Mouse (Mus musculus) cerebellum, adult 11 months (tissue): ENCODE results near the gene Arid1a.
"Not testable (repeated sequence)": the region's sequence is repeated elsewhere in the genome, so short reads cannot be mapped to it uniquely, and the experiment has no call there.

Experiments used
- DNase-seq: peaks from one replicate; pipeline ENCODE4 v3.0.0; 2022

Arid1a gene

DNA sequence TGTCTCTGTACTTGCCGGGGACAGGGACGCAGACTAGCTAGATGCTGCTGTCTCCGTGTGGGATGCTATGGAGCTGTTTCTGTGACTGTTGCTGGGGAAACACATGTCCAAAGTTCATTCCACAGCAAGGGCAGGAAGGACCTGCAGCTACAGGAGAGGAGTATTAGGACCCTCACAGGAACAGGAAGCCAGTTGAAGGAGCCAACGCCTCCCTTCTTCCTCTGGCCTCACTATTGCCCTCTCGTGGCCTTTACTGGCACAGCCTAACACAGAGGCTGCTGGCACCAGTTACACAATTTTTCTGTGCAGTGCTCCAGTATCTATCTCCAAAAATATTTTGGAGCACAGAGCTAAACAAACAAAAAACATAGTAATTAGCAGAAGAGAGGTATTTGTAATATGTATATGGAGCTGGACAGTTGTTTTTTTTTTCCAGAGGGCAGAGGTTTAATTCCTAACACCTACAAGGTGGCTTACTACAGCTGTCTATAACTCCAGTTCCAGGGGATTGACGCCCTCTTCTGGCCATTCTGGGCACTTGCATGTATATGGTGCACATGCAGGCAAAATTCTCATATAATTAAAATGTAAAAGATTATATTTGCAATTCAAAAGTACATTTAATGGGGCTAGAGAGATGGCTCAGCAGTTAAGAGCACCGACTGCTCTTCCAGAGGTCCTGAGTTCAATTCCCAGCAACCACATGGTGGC, 106.4 kb downstream of the Arid1a start, which contains the start of gene Zdhhc18:
Gene Zdhhc18, minus strand, starts transcription at position 166 of the 711 bp plus-strand sequence.
- peak; percentile 62 for DNase-seq

DNA sequence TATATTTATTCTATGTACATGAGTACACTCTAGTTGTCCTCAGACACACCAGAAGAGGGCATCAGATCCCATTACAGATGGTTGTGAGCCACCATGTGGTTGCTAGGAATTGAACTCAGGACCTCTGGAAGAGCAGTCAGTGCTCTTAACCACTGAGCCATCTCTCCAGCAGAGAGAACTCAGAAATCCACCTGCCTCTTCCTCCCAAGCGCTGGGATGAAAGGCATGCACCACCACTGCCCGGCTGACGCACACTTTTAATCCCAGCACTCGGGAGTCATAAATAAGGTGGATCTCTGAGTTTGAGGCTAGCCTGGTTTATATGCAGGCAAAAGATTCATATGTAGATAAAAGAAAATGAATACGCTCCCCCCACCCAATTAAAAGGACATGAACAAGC, 107.1 kb downstream of the Arid1a start:
- not testable (repeated sequence) for DNase-seq

DNA sequence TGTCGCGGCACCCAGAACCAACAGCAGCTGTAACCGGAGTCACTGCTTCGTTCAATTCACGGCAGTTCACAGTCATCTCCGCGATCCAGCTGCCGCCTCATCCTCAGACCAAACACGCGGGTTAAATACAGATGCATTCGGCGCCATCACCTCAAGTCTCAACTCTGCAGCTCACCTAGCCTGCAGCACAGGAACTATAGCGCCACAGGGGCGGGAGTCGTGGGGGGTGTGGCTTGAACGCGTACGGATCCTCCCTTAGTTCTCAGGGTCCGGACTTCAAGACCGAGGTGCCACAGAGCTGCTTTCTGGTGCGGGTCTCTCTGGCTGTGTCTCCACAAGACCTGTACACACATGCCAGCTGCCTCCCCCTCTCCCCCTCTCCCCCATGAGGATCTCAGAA, 110.9 kb downstream of the Arid1a start:
- no peak for DNase-seq

DNA sequence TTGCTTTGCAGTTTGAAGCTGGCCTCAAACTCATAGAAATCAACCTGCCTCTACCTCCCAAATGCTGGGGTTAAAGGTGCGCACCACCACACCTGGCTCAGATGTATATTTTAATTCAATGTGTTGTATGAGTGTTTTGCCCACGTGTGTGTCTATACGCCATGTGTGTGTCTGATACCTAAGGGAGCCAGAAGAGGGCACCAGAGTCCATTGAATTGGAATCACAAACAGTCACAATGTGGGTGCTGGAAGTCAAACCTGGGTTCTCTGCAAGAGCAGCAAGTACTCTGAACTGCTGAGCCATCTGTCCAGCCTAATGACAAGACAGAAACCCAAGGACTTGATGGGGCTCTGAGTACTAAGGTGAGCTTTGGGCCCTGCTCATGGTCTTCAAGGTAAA, 111.4 kb downstream of the Arid1a start:
- no peak for DNase-seq

DNA sequence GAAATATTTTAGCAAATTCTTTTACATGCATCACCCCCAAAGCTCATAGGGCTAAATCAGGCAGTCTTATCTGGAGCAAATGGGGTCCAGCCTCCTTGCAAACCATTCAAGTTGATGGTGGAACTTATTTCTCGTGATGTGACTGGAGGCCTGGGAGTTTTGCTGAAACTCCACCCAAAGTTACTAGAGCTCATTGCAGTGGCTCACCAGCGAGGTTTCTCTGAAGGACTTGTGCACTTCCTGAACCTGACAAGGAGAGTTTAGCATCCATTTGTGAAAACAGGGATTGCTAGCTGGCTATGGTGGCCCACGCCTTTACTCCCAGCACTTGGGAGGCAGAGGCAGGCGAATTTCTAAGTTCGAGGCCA, 122.5 kb downstream of the Arid1a start:
- DNase-seq, result no peak

DNA sequence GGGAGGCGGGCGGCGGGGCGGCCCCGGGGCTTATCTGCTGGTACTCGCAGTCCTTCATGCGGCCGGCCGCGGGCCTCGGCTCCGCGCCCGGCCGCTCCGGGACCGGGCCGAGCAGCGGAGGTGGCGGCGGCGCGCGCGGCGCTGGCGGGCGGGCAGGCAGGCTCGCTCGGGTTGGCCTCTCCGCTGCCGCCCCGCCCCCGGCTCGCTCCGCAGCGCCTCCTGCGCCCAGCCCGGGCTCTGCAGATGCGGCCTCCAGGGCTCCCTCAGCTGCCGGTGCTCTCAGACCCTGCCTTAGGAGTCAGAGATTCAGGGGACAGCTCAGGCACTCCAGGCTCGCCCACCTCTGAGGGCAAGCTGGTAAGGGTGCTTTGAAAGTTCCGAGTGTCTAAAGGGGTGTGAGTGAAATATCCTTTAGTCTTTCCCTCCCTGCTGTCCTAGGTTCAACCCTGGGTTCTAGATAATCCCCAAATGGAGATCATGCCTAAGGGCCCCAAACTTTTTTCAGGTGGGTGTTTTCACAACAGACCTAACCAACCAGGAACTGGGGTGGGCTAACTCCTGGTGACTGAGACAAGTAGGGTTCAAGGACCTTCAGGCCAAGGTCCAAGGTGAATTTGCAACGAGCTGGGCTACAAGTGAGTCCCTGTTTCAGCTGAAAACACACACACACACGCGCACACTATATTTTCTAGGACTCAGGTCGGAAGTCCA, 123.1 kb downstream of the Arid1a start:
- peak; percentile 87 for DNase-seq

DNA sequence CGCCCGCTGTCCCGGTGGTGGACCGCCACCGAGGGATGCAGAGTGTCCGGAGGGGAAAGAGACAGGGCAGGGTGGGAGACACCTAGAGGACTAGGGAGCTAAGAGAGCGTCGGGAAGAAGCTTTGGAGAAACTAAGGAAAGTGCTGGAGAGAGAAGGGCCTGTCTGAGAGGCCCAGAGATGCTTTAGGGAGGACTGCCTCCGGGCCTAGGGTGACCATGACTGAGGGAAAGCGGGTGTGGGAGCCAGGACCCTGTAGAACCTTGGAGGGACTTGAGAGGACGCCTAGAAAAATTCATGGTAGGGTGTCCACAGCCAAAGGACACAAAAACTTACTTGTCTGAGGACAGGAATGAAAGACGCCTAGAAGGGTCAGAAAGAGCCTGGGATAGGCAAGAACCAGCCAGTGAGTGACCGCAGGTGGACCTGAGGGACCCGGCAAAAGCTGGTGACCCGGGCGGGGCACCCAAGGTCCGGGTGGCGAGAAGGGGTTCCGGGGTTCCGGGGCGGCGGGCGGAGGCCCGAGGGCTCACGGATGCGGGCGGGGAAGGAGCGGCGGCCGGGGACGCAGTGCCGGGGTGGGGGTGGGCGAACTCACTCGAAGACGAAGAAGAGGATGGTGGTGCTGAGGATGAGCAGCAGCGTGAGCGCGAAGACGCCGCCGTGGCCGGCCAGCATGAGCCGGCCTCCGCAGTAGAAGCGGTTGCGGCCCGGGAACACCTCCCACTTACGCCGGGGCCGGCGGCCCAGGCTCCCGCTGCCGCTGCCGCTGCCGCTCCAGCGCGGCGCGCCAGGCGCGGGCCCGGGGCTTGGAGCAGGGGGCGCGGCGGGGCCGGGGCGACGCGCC, 123.9 kb downstream of the Arid1a start:
- DNase-seq, result peak; percentile 44

DNA sequence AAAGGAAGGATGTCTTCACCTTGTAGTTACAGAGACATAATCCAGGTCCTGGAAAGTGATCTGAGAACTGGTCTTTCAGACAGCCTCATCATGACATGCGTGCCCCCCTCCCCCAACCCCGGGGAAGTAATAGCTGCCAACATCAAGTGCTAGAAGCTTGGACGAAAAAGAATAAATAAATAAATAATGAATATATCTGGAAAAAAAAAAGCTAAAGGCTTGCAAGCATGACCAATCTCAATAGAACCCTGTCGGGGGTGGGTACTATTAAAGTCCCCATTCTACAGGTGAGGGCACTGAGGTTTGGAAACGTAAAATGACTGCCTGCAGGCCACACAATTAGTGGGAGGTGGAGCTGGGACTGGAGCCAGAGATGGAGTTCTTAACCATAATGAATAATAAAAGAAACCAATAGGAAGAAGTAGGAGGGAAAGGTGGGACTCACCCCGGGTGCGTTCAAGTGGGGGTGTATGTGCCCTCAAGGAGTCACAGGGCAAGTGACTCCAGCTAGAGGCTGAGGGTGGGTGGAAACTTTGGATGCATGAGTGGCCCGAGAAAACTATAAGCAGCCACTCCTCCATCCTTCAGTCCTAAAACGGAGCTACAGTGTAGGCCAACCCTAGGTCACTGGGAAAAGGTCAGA, 124.7 kb downstream of the Arid1a start:
- DNase-seq, result no peak

DNA sequence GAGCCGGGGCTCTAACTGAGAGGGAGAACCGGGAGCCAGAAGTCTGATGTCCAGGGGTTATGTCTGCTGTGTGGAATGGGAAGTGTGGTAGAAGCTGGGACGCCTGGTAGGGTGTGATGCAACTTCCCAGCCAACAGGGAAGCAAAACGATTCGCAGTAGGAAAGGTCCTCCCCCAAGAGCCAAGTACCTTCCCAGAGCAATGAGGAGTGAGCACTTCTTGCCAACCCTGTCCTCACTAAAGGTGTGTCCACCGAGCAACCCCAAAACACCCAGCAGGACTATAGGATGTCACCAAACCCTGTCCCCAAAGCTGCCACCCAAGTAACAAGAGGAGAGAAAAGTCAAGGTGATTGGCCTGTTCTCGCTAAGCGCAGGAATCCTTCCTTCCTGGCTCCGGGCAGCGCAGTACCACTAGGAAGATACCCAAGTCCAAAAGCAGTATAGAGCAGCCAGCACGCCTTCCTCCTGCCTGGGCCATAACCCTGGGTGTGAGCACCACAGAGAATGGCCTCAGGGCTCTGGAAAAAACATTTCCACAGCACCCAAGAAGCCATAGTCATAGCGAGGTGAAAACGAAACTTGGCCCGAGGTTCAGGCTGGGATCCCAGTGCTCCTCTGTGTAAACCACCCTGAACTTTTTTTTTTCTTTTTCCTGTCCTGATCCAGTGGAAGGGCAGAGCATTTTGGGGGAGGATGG, 125.3 kb downstream of the Arid1a start:
- DNase-seq, result no peak

DNA sequence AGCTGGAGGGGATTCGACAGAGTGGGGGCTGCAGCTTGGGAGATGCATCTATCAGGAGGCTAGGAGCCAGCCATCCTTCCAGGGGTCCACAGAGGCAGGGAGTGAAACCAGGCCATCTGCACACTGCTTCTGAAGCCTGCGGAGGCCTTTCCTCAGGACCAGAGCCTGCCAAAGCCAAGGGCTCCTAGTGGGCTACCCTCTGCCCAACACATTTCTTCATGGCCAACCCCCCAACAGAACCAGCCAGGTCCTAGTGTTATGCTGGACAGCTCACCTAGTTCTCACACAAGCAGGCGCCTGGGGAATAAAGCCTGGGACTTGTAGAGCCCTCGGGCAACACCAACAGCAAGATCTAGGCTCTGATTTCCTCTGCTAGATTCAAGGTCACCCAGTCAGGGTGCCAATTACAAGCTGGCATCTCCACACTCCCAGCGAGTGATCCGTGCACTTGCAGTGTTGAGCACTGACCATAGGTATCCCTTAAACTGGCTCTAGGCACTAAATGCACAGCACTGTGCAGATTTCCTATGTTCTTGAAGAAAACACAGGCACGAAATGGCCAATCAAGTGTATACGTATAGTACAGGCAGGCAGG, 126.1 kb downstream of the Arid1a start:
- peak; percentile 48 for DNase-seq

DNA sequence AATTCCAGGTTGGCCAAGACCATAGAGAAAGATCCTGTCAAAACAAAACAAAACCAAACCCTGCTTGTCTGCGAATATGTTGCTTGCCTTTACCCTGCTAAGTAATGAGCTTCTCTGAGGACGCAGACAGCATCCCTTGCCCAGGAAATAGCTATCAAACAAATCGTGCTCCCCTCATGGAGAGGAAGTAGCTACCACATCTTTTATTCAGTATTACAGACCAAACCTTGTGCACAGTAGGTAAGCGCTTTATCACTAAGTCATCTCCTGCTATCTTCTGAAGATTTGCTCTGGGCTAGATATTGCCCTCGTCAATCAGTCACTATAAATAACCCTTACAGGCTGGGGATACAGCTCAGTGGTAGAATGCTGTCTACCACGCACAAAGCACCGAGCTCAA, 127.4 kb downstream of the Arid1a start:
- no peak for DNase-seq
